Mouse (Mus musculus) megakaryocyte, embryonic 14.5 days (primary cell): ENCODE data around the gene Dexi. TPM values are rescaled to one million over a fixed set of nuclear protein-coding genes. Genes with fewer than 3 reads are reported as not detected.
A peak's percentile ranks its signal among the peaks of the same experiment; 100 is the strongest.

Experiments
- H3K27me3 ChIP-seq: replicated peaks from 2 replicates; pipeline ENCODE3; 2012; ENCODE audit warnings: inconsistent platforms
- H3K36me3 ChIP-seq: replicated peaks from 2 replicates; pipeline ENCODE3; 2012; ENCODE audit warnings: low read length, inconsistent platforms, mixed read lengths
- H3K4me1 ChIP-seq: 2 replicates; pipeline ENCODE4 v1.6.1; 2012; ENCODE audit warnings: inconsistent platforms
- H3K4me3 ChIP-seq: replicated peaks from 2 replicates; pipeline ENCODE3; 2012; ENCODE audit warnings: moderate library complexity, mild to moderate bottlenecking, inconsistent platforms
- H3K9me3 ChIP-seq: 2 replicates; pipeline ENCODE4 v1.6.1; 2012; ENCODE audit warnings: inconsistent platforms
- FLI1 ChIP-seq: IDR thresholded peaks from 2 replicates; pipeline ENCODE4 v1.6.1; 2012; ENCODE audit warnings: low read length, inconsistent platforms, mixed read lengths
- GATA1 ChIP-seq: IDR thresholded peaks from 3 replicates; pipeline ENCODE4 v1.6.1; 2012; ENCODE audit warnings: mixed read lengths, low read length, inconsistent platforms, borderline replicate concordance
- polyA plus RNA-seq: library from polyadenylated mRNA; stranded (reverse); fragments of >175 nt; gene quantifications from 2 replicates; pipeline ENCODE4 v1.2.3, GENCODE M21; 2012; ENCODE audit warnings: low replicate concordance; ENCODE audit not compliant: insufficient read depth

Dexi gene
- polyA plus RNA-seq, 1 experiment = 41.9 TPM

DNA sequence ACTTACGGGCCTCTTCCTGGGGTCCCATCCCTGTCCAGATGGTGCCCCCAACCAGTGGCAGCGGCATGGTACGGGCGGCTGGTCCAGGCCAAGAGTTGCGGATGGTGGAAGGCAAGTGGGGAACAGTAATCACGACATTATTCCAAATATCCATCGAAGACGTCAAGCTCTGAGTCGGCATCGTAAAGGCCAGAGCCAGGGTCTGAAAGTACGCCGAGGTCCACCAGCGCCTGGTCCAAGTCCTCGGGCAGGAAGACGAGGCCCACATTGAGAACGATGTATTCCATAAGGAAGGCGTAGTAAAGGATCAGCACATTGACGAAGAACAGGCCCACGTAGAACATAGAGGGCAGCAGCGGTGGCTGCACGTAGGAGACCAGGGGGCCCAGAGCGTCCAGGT, 588 bp downstream of the Dexi start:
- H3K36me3 ChIP-seq = peaks cover 28% of the 10 kb centered on the region
- peaks cover 84% of the 10 kb centered on the region for H3K4me1 ChIP-seq
- TF ChIP-seq GATA1 (no peak), FLI1 (no peak)
- no peaks in the 10 kb centered on the region for H3K27me3 ChIP-seq
- H3K4me3 ChIP-seq = peak overlapping the region; percentile 96
- H3K9me3 ChIP-seq = no peaks in the 10 kb centered on the region

DNA sequence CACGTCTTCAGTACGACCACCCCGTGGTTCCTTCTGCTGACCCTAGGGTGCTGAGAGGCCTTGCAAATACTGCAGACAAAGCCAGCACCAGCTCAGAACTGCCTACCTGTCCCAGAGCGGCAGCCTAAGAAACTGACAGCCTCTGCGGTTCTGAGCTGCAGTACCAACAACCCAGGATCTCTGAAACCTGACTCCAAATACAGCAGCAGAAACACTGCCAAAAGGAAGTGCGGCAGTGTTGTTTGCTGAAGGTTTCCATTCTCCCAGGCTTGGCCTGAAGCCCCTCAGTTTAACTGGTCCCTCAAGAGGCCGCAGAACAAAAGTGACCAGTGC, 1.3 kb downstream of the Dexi start:
- Histone ChIP-seq H3K4me3 (peak overlapping the region; percentile 96), H3K9me3 (no peaks in the 10 kb centered on the region), H3K4me1 (peaks cover 85% of the 10 kb centered on the region), H3K36me3 (peaks cover 32% of the 10 kb centered on the region), H3K27me3 (no peaks in the 10 kb centered on the region)
- no peak for TF ChIP-seq GATA1
- TF ChIP-seq FLI1 = no peak

DNA sequence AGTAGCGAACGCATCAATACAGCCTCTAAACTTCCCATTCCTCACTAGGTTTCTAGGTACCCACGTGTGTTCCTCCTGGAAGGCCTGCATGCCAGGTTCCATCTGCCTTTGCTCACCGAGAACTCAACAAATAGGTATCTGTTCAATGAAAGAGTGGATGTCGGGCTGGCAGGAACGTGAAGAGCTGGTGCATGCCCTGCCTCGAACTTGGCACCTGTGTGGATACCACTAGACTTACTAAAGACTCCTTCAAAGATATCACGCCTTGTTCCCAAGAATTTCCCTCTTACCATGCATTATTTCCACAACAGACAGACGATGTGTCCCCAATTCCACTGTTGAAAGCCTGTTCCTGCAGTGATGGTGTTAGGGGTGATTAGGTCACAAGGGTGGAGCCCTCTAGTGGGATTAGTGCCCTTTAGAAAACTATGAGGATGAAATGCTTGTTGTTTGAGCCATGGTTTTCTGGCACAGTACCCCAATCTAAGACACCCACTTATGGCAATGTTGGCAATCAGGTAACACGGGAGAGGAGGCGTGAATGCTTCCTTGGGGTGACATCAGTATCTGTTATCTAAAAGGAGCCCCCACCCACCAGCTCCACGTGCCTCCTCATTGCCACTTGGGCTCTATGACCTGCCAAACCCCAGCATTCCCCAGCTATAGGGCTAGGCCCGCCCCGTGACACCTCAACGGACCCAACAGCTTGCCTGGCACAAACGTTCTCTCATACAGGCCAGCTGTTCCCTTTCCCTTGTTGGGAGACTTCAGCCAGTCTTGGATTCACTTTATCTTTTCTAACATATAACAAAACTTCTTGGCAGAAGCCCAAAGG, 1.9 kb downstream of the Dexi start:
- Histone ChIP-seq H3K27me3 (no peaks in the 10 kb centered on the region), H3K9me3 (no peaks in the 10 kb centered on the region), H3K4me3 (peak overlapping the region; percentile 96), H3K36me3 (peaks cover 36% of the 10 kb centered on the region), H3K4me1 (peaks cover 85% of the 10 kb centered on the region)
- TF ChIP-seq GATA1 = no peak
- TF ChIP-seq FLI1 = no peak

DNA sequence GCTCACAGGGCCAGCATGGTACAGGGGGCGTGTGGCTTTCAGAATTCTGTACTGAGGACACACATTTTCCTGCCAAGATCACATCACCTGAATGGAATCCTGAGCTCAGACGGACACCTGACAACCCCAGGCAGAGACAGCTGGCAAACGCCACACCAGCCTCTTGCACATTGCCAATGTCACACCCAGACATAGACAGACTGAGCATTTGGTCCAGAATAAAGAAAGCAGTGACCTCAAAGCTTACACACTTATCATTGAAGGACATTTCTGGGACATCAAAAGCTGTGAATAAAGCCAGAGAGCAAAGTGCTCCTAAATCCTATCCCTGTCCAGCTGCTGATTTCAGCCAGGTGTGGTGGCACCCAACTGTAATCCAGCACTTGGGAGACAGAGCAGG, 5.9 kb downstream of the Dexi start:
- Histone ChIP-seq H3K27me3 (no peaks in the 10 kb centered on the region), H3K4me1 (peaks cover 100% of the 10 kb centered on the region), H3K36me3 (peaks cover 77% of the 10 kb centered on the region), H3K4me3 (no peak overlapping the region), H3K9me3 (no peaks in the 10 kb centered on the region)
- no peak for TF ChIP-seq FLI1
- TF ChIP-seq GATA1 = no peak

DNA sequence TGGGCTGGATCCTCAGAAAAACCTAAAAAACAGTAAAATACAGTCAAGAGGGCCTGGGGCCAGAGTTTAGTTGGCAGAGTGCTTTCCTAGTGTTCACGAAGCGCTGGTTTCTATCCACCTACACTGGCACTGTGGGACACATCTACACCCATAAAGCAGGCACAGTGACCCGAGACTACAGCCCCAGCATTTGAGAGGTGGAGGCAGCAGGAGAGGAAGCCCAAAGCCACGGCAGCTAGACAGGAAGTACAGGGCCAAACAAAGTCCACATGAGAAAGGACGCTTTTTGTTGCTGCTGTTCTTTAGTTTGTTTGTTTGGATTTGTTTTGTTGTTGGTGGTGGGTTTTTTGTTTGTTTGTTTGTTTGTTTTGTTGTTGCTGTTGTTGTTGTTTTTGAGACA, 6.5 kb downstream of the Dexi start:
- H3K4me1 ChIP-seq = peaks cover 100% of the 10 kb centered on the region
- H3K4me3 ChIP-seq = peak overlapping the region; percentile 64
- no peak for TF ChIP-seq GATA1
- TF ChIP-seq FLI1 = no peak
- H3K9me3 ChIP-seq = no peaks in the 10 kb centered on the region
- H3K36me3 ChIP-seq = peaks cover 83% of the 10 kb centered on the region
- no peaks in the 10 kb centered on the region for H3K27me3 ChIP-seq

DNA sequence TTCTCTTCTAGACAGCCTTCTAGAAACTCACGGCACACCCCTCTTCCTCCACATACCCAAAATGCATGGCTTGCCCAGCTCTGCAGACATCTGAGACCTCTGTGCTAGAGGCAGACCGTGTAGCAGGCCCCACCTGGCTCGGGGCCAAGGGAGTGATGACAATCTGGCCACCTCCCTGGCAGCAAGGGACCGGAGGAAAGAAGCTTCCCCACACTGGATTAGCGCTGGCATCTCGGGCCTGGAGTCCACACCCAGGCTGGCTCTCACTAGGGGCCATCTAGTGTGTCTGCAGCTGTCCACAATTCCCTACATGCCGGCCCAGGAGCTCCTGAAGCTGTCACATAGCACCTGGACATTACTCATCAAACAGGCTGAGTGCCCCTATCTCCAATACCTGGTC, 8.3 kb downstream of the Dexi start:
- no peaks in the 10 kb centered on the region for H3K27me3 ChIP-seq
- H3K9me3 ChIP-seq = no peaks in the 10 kb centered on the region
- H3K4me1 ChIP-seq = peaks cover 98% of the 10 kb centered on the region
- H3K4me3 ChIP-seq = no peak overlapping the region
- H3K36me3 ChIP-seq = peaks cover 90% of the 10 kb centered on the region
- TF ChIP-seq FLI1 (no peak), GATA1 (no peak)

DNA sequence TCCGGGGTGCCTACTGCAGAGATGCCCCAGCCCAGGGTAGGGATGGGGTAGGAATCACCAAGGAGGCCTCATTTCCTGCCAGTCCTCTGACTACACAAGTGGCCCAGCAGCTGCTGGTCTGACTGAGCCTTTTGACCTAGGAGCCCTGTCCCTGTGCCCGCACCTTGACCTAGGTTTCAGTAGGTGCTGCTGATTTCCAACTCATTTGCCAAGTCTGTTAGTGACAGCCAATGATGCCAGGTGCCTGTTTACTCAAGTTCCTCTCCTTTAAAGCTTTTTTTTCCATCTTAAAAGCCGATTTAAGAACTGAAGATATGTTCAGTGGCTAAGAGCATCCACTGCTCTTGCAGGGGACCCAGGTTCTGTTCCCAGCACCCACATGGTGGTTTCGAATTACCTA, 9.1 kb downstream of the Dexi start:
- no peak for TF ChIP-seq GATA1
- no peak for TF ChIP-seq FLI1
- H3K36me3 ChIP-seq = peaks cover 91% of the 10 kb centered on the region

DNA sequence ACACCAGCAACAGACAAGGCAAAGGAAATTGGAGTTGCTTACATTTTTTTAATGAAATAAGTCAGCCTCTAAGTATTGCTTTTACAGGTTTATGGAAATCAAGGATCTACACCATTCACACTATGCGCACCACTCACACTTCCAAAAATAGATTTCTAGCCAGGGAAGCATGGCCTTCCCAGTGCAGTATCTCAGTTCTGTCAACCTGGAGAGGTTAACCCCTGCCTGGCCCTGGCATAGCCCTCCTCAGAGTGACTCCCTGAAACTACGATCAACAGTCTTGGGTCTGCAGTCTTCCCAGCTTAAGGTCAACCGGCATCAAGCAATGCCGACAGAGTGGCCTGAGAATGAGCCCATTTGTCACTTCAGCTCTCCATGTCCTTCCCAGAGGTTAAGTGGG, 12.7 kb downstream of the Dexi start:
- Histone ChIP-seq H3K4me1 (peaks cover 98% of the 10 kb centered on the region), H3K27me3 (no peaks in the 10 kb centered on the region), H3K4me3 (no peak overlapping the region), H3K9me3 (no peaks in the 10 kb centered on the region), H3K36me3 (peaks cover 82% of the 10 kb centered on the region)
- no peak for TF ChIP-seq FLI1
- no peak for TF ChIP-seq GATA1

More for the DNA sequence above, 9.1 kb downstream of the Dexi start:
- Histone ChIP-seq H3K9me3 (no peaks in the 10 kb centered on the region), H3K4me3 (no peak overlapping the region), H3K4me1 (peaks cover 98% of the 10 kb centered on the region), H3K27me3 (no peaks in the 10 kb centered on the region)

DNA sequence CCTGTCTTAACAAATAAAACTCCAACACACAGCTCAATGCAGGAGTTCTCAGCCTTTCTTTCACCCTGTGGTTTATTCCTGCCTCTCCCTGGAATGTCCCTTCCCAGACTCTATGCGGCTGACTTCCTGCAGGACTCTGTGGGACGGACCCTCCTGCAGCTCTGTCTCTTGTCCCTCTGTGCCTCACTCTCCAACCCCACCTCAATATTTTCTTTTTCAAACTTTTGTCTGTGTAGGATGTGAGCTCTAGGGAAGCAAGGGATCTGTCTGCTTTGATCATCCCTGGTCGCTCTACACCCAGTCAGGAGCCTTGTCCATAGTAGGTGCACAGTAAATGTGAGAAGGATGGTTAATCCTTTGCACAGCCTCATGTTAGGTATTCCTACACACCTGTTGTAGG, 14.5 kb downstream of the Dexi start:
- no peaks in the 10 kb centered on the region for H3K9me3 ChIP-seq
- TF ChIP-seq FLI1 (no peak), GATA1 (no peak)
- peaks cover 64% of the 10 kb centered on the region for H3K36me3 ChIP-seq
- H3K4me3 ChIP-seq = peak overlapping the region; percentile 8
- no peaks in the 10 kb centered on the region for H3K27me3 ChIP-seq
- peaks cover 98% of the 10 kb centered on the region for H3K4me1 ChIP-seq

DNA sequence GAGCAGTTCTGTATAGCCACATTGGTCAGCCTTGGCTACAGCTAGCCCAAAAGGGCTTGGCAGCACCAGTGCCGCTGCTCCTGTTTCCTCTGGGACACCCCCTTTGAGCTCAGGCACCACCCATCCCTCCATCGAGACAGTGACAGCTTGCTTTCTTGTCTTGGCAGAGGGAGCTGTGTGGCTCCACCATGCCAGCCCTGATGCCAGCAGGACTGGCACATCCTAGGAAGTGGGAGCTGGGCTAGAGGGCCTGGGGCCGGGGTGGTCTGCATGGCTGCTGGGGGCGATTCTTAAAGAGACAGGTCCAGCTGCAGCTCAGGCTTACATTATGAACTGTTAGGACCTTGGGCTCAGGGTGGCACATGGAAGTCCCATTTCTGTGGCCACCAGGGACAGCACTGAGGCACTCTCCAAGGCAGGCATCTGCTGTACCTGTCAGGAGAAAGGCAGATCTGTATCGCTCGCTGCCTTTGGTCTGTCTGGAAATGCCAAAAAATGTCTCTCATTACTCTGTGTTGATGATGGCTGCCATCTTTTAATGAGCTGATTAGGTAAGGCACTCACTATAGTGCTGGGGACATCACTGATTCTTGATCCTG, 15.7 kb downstream of the Dexi start:
- H3K4me1 ChIP-seq = peaks cover 98% of the 10 kb centered on the region
- H3K9me3 ChIP-seq = no peaks in the 10 kb centered on the region
- no peaks in the 10 kb centered on the region for H3K27me3 ChIP-seq
- peaks cover 51% of the 10 kb centered on the region for H3K36me3 ChIP-seq
- TF ChIP-seq GATA1 (no peak), FLI1 (no peak)
- no peak overlapping the region for H3K4me3 ChIP-seq

DNA sequence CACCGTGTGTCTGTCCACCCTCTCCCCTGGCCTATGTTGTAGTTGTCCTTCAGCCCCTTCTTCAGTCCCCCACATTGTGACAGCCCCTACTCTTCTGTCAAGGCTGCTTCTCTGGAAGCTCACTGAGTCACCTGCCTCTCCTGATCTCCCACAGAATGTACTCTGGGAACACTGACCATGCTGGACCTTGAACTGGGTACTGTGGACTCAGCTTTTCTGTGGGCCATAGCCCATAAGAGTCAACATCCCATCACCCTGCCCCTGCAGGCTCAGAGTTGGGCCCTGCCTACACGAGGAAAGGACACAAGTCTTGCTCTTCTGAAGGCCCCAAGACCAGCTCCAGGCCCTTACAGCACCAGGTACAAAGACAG, 17.3 kb downstream of the Dexi start:
- H3K4me1 ChIP-seq = peaks cover 100% of the 10 kb centered on the region
- peaks cover 38% of the 10 kb centered on the region for H3K36me3 ChIP-seq
- no peaks in the 10 kb centered on the region for H3K9me3 ChIP-seq
- peak overlapping the region; percentile 60 for H3K4me3 ChIP-seq
- H3K27me3 ChIP-seq = no peaks in the 10 kb centered on the region
- no peak for TF ChIP-seq FLI1
- TF ChIP-seq GATA1 = no peak
